Mouse (Mus musculus) bone marrow, adult 2 months (tissue): ENCODE measurements around the gene Dck.

ENCODE experiments used
- CTCF ChIP-seq: fragments of 200-500 bp; IDR thresholded peaks from 2 replicates; pipeline ENCODE4 v1.5.1; 2011; ENCODE audit warnings: low read length, control low read depth; ENCODE audit not compliant: control insufficient read depth, insufficient read depth
- POLR2A ChIP-seq: fragments of 200-500 bp; IDR thresholded peaks from 2 replicates; pipeline ENCODE4 v1.6.1; 2011; ENCODE audit warnings: low read depth, mild to moderate bottlenecking, control low read depth, low read length, borderline replicate concordance; ENCODE audit not compliant: control insufficient read depth

DNA sequence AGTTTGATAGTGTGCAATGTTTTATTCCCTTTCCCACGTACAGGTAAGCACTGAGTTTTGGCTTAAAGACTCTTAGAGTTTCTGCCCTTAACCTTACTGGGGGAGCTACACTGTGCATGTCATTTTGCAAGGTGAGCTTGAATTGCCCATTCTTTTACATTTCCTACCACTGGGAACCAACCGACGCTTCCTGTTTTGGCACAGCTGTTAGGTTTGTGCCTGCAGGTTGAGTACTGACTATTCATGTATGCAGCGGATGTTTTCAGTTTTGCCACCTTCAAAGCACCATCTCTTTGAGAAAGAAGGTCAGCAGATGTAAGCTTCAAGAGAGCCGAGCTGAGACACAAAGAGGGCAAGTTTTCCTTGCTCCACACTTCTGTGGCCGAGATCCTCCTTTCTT, 1.3 kb downstream of the Dck start:
- TF ChIP-seq CTCF (no peak), POLR2A (no peak)
